Mouse (Mus musculus): ENCODE data around the gene Itpkb.

DNA sequence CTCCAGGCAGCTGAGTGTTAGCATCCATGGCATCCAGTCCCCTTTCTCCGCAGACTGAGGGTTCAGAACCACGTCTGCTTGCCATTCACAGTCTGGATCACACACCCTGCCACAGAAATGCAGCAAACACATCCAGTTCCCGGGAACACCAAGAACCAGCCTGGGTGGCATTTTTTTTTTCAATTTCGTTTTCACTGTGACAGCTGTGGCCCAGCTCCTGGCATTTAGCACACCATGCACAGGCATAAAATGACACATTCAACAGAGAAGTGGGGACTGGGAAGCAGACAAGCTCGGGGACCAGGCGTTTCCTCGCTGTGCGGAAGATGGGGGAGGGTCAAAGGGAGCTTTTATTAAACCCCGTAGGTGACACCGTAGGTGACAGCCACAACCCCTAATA is 97.4 kb downstream of the Itpkb start:
- TF ChIP-seq CTCF (IDR thresholded peaks at IDR 0.05; ENCODE audit: low read depth, low read length) (no peak), POLR2A (IDR thresholded peaks at IDR 0.05; ENCODE audit: borderline replicate concordance, low read depth, low read length) (no peak)
